Mouse (Mus musculus): ENCODE data around the gene Ckap2.

Gene Ckap2

GRCm38 (mm10) chr8:22185431-22186397 is at the start of gene Ckap2:
Ckap2 (minus strand) TSS chr8:22185819.
- peak; percentile 75 for DNase-seq (ENCODE audit: low read depth, low spot score)

- no peak for DNase-seq (ENCODE audit: low read depth, low spot score)
Observed at GRCm38 (mm10) chr8:22228621-22229020, 43.0 kb upstream of the Ckap2 start.

GRCm38 (mm10) chr8:22227061-22227877 is 41.6 kb upstream of the Ckap2 start, which contains the start of gene Thsd1:
Thsd1 (plus strand) TSS chr8:22227313.
- DNase-seq (ENCODE audit: low read depth, low spot score): no peak

GRCm38 (mm10) chr8:22226361-22226760 is 40.7 kb upstream of the Ckap2 start:
- DNase-seq (ENCODE audit: low read depth, low spot score): no peak

GRCm38 (mm10) chr8:22214826-22215225 is 29.2 kb upstream of the Ckap2 start:
- DNase-seq (ENCODE audit: low read depth, low spot score): no peak

GRCm38 (mm10) chr8:22209012-22209411 is 23.4 kb upstream of the Ckap2 start:
- DNase-seq (ENCODE audit: low read depth, low spot score): no peak

- DNase-seq (ENCODE audit: low read depth, low spot score): no peak
Observed at GRCm38 (mm10) chr8:22207535-22207934, 21.9 kb upstream of the Ckap2 start.

GRCm38 (mm10) chr8:22199481-22199880 is 13.9 kb upstream of the Ckap2 start:
- no peak for DNase-seq (ENCODE audit: low read depth, low spot score)

- DNase-seq (ENCODE audit: low read depth, low spot score): no peak
Observed at GRCm38 (mm10) chr8:22197914-22198313, 12.3 kb upstream of the Ckap2 start.

GRCm38 (mm10) chr8:22193432-22194010 is 7.9 kb upstream of the Ckap2 start:
- DNase-seq (ENCODE audit: low read depth, low spot score): peak; percentile 3

- DNase-seq (ENCODE audit: low read depth, low spot score): peak; percentile 50
Observed at GRCm38 (mm10) chr8:22192660-22193431, 7.2 kb upstream of the Ckap2 start, which contains the start of gene Vps36. Vps36 (plus strand) TSS chr8:22192809.

GRCm38 (mm10) chr8:22184884-22185283 is 735 bp downstream of the Ckap2 start:
- no peak for DNase-seq (ENCODE audit: low read depth, low spot score)

- DNase-seq (ENCODE audit: low read depth, low spot score): no peak
Observed at GRCm38 (mm10) chr8:22175966-22176365, 9.7 kb downstream of the Ckap2 start.

GRCm38 (mm10) chr8:22169167-22169566 is 16.5 kb downstream of the Ckap2 start:
- DNase-seq (ENCODE audit: low read depth, low spot score): no peak

- DNase-seq (ENCODE audit: low read depth, low spot score): peak; percentile 79
Observed at GRCm38 (mm10) chr8:22166080-22166603, 19.5 kb downstream of the Ckap2 start, which contains the start of gene Nek3. Nek3 (minus strand) TSS chr8:22166435.

GRCm38 (mm10) chr8:22165251-22166079 is 20.2 kb downstream of the Ckap2 start:
- no peak for DNase-seq (ENCODE audit: low read depth, low spot score)

- DNase-seq (ENCODE audit: low read depth, low spot score): no peak
Observed at GRCm38 (mm10) chr8:22164431-22164830, 21.2 kb downstream of the Ckap2 start.

GRCm38 (mm10) chr8:22162206-22162605 is 23.4 kb downstream of the Ckap2 start:
- no peak for DNase-seq (ENCODE audit: low read depth, low spot score)

GRCm38 (mm10) chr8:22150345-22150663 is 35.3 kb downstream of the Ckap2 start:
- no peak for DNase-seq (ENCODE audit: low read depth, low spot score)
